Mouse (Mus musculus): ENCODE results near the gene Tspan13.

GRCm38 (mm10) chr12:35966098-35966767, 76.1 kb downstream of the Tspan13 start:
- TF ChIP-seq CTCF (IDR thresholded peaks at IDR 0.05; ENCODE audit: borderline replicate concordance, control insufficient read depth, extremely low read depth, insufficient read depth, low read length, poor library complexity) = no peak
- no peak for TF ChIP-seq POLR2A (IDR thresholded peaks at IDR 0.05; ENCODE audit: control insufficient read depth, extremely low read depth, insufficient read depth, low read length, poor library complexity)

Data from thymus, adult 2 months (tissue).